Mouse (Mus musculus): ENCODE results near the gene Trnp1.

- no peak for TF ChIP-seq POLR2A (IDR thresholded peaks at IDR 0.05; ENCODE audit: borderline replicate concordance, extremely low read depth, insufficient read depth, insufficient read length, poor library complexity, severe bottlenecking)
- TF ChIP-seq CTCF (IDR thresholded peaks at IDR 0.05; ENCODE audit: borderline replicate concordance, extremely low read depth, insufficient read depth, insufficient read length): peak; percentile 96
These were observed 48.6 kb downstream of the Trnp1 start for GRCm38 (mm10) chr4:133449726-133450125.

Measured in brain, embryonic 14.5 days (tissue).